Mouse (Mus musculus) gastrocnemius, adult 18-20 months (tissue): ENCODE data around the gene Gm43302. TPM values are rescaled to one million over a fixed set of nuclear protein-coding genes. Genes with fewer than 3 reads are reported as not detected.
"Not testable (repeated sequence)": the region's sequence is repeated elsewhere in the genome, so short reads cannot be mapped to it uniquely, and the experiment has no call there.

ENCODE experiments used
- DNase-seq: peaks from one replicate; pipeline ENCODE4 v3.0.0; 2021; ENCODE audit warnings: low spot score
- long read RNA-seq, 2 experiments: library from polyadenylated mRNA; stranded (forward); transcript quantifications; one replicate each; pipeline ENCODE4 v2.0.0; 2021
- total RNA-seq, 2 experiments: library from RNA; stranded (reverse); gene quantifications; 2 replicates each; pipeline ENCODE4 v1.2.3; 2021

The Gm43302 gene
- total RNA-seq: under 1 TPM; 0.16 to 1.00 TPM
- long read RNA-seq, experiment 1: 0 reads
- long read RNA-seq, experiment 2: 0 reads

GRCm38 (mm10) chr5:105293226-105294165 lies at the start of gene Gm43302, which contains the start of gene Gbp6:
Gm43302 (minus strand) TSS chr5:105293695.
Gbp6 (minus strand) TSS chr5:105293698.
- peak; percentile 58 for DNase-seq

DNA sequence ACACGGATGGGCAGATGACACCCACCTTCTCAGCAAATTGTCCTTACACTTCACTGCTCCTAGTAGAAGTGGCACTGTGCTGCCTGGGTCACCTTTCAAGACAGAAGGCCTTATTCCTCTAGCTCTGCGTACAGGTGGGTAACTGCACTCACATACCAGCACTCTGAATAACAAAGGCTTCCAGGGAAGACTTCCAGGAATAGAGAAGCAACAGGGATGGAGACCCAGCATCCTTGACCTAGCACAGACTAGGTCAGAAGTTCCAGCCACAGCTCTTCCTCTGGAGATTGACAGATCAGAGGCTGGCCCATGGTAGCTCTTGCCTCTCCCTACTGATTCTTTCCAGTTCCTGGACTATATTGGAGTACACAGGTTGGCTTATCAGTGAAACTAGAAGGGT lies 47.8 kb upstream of the Gm43302 start:
- DNase-seq: no peak

DNA sequence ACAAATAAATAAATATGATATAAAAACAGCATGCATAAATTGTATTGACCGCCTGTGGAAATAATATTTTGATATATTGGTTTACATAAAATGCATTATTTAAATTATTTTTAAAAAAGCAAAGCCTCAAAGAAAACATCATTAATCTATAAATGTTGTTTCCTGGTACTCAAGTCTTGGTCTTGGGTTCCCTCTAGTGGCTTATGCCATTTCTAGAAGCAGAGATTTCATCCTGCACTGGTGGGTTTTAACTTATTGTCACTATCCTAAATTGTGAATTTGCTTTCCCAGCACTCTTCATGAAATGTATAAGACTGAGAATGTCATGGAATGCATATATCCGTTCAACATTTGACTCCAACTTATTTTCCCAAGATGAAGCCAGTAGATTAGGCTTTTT lies 29.0 kb upstream of the Gm43302 start:
- peak; percentile 15 for DNase-seq

GRCm38 (mm10) chr5:105310941-105311340 lies 17.4 kb upstream of the Gm43302 start:
- no peak for DNase-seq

GRCm38 (mm10) chr5:105309148-105309547 lies 15.7 kb upstream of the Gm43302 start:
- not testable (repeated sequence) for DNase-seq

- DNase-seq: not testable (repeated sequence)
These were observed 13.5 kb upstream of the Gm43302 start for GRCm38 (mm10) chr5:105306946-105307345.

DNA sequence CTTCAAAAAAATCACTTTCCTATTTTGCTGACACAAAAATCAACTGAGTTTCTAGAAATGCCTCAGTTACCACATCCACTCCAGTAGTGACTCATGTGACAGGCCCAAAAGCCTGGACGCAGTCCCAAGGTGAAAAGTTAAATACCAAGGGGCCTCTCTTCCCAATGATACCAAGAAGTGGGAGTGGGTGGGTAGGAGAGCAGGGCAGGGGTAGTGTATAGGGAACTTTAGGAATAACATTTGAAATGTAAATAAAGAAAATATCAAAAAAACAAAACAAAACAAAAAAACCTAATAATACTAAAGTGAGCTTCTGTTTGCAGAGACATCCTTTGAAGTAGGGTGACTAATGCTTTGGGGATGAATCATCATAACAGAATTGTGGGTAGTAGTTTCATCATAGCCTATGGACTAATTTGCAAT lies 12.7 kb upstream of the Gm43302 start:
- no peak for DNase-seq

DNA sequence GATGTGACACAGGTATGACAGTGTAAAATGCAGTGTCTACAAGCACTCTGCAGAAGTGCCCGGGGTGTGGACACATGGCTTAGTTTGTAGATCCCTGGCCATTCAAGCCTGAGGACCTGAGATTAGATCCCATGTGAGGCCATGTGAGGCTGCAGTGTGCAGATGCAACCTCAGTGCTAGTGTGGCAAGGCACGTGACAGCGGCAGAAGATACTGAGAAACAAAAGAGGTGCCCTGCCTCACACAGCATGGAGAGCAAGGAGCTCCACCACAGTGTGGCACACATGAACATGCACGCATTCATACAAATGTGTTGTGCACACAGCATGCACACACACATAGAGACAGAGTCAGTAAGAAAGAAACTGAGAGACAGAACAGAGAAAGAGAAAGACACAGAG lies 12.2 kb upstream of the Gm43302 start:
- DNase-seq: not testable (repeated sequence)

DNA sequence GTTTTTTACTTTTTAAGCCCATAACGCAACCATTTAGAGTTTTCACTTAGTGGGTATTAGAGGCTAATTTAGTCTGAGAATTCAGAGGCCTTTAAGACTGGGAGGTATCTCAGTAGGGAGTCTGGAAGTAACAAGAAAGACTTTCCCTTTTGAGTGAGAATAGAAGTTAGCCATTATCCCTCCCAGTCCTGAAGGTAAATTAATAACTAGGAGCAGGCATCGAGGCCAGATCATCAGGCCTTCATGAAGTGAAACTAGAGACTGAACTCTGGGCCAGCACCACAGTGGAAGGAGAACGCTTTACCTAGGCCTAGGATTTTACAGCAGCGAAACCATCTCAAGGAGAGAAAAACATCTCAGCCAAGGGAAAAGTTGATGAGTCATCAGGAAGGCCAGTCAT lies 8.5 kb upstream of the Gm43302 start:
- DNase-seq: no peak

GRCm38 (mm10) chr5:105301531-105301930 lies 8.0 kb upstream of the Gm43302 start:
- peak; percentile 12 for DNase-seq

DNA sequence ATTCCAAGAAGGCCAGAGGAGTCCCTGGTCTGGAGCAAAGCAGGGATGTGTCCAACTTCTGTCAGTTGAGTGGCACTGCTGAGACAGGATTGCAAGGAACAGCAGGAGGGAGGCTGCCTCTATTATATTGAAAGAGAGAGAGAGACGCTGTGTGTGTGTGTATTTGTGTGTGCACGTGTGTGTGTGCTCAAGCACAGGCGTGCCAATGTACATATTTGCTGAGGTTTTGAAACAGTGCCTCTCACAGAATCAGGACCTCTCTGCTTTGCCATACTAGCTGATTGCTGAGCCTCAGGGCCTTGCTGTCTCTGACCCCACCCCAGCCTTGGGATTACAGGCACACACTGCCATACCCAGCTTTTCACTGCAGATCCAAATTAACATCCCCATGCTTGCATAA lies 2.3 kb upstream of the Gm43302 start:
- DNase-seq: no peak

DNA sequence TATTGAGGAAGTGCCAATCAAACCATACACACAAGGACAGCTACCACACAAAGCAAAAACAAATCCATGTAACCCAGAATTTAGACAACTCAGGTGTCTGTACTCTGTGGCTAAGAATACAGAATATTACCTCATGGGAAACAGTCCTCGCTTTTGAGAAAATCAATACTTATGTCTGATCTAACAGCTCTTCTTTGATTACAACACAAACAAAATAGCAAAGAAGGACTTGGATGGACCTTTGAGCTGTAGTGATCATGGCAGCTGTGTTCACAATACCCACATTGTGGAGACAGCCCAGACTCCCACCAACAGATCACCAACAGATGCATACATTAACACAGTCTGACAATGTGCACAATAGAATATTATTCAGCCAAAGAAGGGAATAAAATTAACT lies 1.0 kb downstream of the Gm43302 start:
- DNase-seq: no peak

DNA sequence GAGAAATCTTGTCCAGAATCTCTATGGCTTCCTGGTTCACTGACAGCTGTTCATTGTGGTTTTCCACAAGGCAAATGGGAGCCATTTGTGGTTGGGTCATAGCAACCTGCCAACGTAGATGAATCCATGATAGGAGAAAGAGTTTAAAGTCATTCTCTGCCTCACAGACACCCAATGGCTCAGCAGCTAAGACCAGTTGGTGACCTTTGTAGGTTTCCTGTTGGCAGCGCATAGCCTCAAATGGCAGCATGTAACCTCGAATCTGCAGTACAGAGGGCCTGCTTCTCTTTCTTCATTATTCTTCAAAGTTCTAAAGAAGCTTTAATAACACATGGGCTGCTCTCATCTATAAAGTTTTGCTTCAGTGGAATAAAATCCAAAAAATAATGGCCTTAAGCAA lies 2.6 kb downstream of the Gm43302 start:
- DNase-seq: not testable (repeated sequence)

DNA sequence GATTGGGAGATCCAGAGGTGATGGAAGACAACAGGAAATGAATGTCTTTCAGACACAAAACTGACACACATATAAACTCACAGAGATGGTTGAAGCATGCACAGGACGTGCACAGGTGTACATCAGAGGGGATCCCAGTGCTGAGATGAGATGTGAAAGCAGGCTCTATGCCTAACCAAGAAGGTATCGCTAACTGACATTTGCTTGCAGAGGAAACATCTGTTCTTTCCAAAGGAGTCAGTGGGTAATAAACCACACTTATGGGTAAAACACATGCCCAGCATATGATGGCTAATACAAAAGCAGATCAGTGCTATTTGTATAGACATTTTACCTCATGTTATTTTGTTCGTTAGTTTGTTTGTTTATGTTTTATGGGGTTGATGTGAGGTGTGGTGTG lies 32.8 kb downstream of the Gm43302 start:
- not testable (repeated sequence) for DNase-seq

- no peak for DNase-seq
These were observed 41.0 kb downstream of the Gm43302 start for GRCm38 (mm10) chr5:105252491-105252890.

- DNase-seq: not testable (repeated sequence)
These were observed 48.8 kb downstream of the Gm43302 start for GRCm38 (mm10) chr5:105244741-105245140.

GRCm38 (mm10) chr5:105240982-105241381 lies 52.5 kb downstream of the Gm43302 start:
- DNase-seq: not testable (repeated sequence)

- peak; percentile 24 for DNase-seq
These were observed 53.9 kb downstream of the Gm43302 start, which contains the start of gene Gbp10 for GRCm38 (mm10) chr5:105239483-105240047. Gbp10 (minus strand) TSS chr5:105239533.

- DNase-seq: not testable (repeated sequence)
These were observed 55.1 kb downstream of the Gm43302 start for GRCm38 (mm10) chr5:105238402-105238801.

DNA sequence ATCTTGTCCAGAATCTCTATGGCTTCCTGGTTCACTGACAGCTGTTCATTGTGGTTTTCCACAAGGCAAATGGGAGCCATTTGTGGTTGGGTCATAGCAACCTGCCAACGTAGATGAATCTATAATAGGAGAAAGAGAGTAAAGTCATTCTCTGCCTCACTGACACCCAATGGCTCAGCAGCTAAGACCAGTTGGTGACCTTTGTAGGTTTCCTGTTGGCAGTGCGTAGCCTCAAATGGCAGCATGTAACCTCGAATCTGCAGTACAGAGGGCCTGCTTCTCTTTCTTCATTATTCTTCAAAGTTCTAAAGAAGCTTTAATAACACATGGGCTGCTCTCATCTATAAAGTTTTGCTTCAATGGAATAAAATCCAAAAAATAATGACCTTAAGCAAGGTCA lies 57.5 kb downstream of the Gm43302 start:
- DNase-seq: not testable (repeated sequence)

GRCm38 (mm10) chr5:105208957-105209356 lies 84.5 kb downstream of the Gm43302 start:
- DNase-seq: not testable (repeated sequence)

GRCm38 (mm10) chr5:105200791-105201355 lies 92.6 kb downstream of the Gm43302 start:
- DNase-seq: not testable (repeated sequence)
